Mouse (Mus musculus) limb, embryonic 11.5 days (tissue): ENCODE measurements around the gene Fbxl18. TPM values are rescaled to one million over a fixed set of nuclear protein-coding genes. Genes with fewer than 3 reads are reported as not detected.

Experiments used
- ATAC-seq: fragments of 200-750 bp; cut with Nextera tagmentation; 2 replicates; pipeline ENCODE4 v1.8.0; 2017; ENCODE audit warnings: low read depth; ENCODE audit not compliant: insufficient number of reproducible peaks, low FRiP score, low TSS enrichment
- DNase-seq: peaks from one replicate; pipeline ENCODE4 v3.0.0-alpha.2; 2015; ENCODE audit warnings: low spot score
- H3K27ac ChIP-seq: fragments of 300-500 bp; sonication (generic); replicated peaks from 2 replicates; pipeline ENCODE4 v1.5.1; 2014; ENCODE audit warnings: low read depth, mild to moderate bottlenecking, low read length
- H3K27me3 ChIP-seq: fragments of 300-500 bp; sonication (generic); 2 replicates; pipeline ENCODE4 v1.6.1; 2014; ENCODE audit warnings: mild to moderate bottlenecking, low read length, mixed read lengths; ENCODE audit not compliant: control insufficient read depth, insufficient read depth
- H3K36me3 ChIP-seq: fragments of 300-500 bp; sonication (generic); 2 replicates; pipeline ENCODE4 v1.6.1; 2014; ENCODE audit warnings: mild to moderate bottlenecking, low read length, moderate library complexity, mixed read lengths; ENCODE audit not compliant: control insufficient read depth, insufficient read depth
- H3K4me1 ChIP-seq: fragments of 300-500 bp; sonication (generic); 2 replicates; pipeline ENCODE4 v1.6.1; 2014; ENCODE audit warnings: low read length, mixed read lengths; ENCODE audit not compliant: control insufficient read depth, insufficient read depth
- H3K4me2 ChIP-seq: fragments of 300-500 bp; sonication (generic); 2 replicates; pipeline ENCODE4 v1.6.1; 2014; ENCODE audit warnings: low read depth, mild to moderate bottlenecking, moderate library complexity; ENCODE audit not compliant: severe bottlenecking
- H3K4me3 ChIP-seq: fragments of 300-500 bp; sonication (generic); 2 replicates; pipeline ENCODE4 v1.5.1; 2014; ENCODE audit warnings: low read depth, low read length
- H3K9ac ChIP-seq: fragments of 300-500 bp; sonication (generic); 2 replicates; pipeline ENCODE4 v1.6.1; 2014; ENCODE audit warnings: mild to moderate bottlenecking, low read length
- H3K9me3 ChIP-seq: fragments of 300-500 bp; sonication (generic); 2 replicates; pipeline ENCODE4 v1.6.1; 2016; ENCODE audit warnings: low read length; ENCODE audit not compliant: control insufficient read depth
- WGBS: fragments of 180-500 bp; shearing (Covaris S2); extraction: QIAGEN DNeasy Blood & Tissue Kit; methylation state at CpG from one replicate; pipeline ENCODE4 v1.1.7; 2014; 5-methylcytosine and 5-hydroxymethylcytosine counted together
- polyA plus RNA-seq: library from polyadenylated mRNA; unstranded; fragments of >200 nt; fragmentation: Nextera tagmentation; extraction: Ambion mirVana; gene quantifications from 2 replicates; pipeline ENCODE4 v1.2.1, GENCODE M21; 2014

Gene Fbxl18
- polyA plus RNA-seq, 1 experiment from 2014 or later = 11.1 TPM

DNA sequence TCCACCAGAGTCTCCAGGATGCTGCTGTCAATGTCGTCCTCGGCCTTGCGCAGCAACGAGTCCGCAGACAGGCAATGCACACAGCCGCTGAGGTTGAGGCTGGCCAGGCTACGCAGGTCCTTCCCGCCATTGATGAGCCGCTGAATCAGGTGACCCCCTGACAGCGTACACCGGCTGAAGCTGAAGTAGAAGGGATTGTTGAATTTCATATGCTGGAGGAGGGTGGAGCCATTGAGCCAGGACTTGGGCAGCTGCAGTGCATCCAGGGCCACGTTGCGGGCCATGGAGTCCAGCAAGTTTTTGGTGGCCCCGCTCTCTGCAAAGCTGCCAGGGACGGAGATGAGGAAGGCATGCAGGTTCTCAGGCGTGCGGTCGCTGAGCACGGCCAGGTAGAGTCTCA, 9.0 kb downstream of the Fbxl18 start:
- Histone ChIP-seq H3K27me3 (no peaks in the 10 kb centered on the region), H3K4me2 (no peak overlapping the region), H3K4me3 (no peak overlapping the region), H3K36me3 (peaks cover 23% of the 10 kb centered on the region), H3K9ac (no peak overlapping the region), H3K4me1 (0 out of 2 replicates have a peak, but pooled peaks cover 4% of the 10 kb centered on the region), H3K27ac (no peak overlapping the region), H3K9me3 (no peaks in the 10 kb centered on the region)
- 95% methylated on average over 19 of the region's 19 CpGs for WGBS
- no peak for ATAC-seq
- DNase-seq = no peak

DNA sequence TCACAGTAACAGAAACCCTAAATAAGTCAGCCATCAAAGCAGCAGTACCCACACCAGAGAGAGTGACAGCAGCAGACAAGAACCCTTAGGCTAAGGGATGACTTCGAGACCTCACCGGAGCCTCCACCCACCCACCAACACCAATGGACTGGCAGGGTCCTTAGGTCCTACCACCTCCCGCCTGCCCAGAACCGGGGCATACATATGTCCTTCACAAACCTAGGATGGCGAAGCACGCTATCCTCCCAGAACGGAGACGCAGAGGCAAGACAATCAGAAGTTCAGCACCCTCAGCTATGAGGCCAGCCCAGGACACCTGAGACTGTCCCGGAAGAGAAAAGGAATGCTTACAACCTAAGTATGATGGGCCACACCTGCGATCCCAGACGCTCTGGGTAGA, 12.8 kb downstream of the Fbxl18 start:
- ATAC-seq = no peak

DNA sequence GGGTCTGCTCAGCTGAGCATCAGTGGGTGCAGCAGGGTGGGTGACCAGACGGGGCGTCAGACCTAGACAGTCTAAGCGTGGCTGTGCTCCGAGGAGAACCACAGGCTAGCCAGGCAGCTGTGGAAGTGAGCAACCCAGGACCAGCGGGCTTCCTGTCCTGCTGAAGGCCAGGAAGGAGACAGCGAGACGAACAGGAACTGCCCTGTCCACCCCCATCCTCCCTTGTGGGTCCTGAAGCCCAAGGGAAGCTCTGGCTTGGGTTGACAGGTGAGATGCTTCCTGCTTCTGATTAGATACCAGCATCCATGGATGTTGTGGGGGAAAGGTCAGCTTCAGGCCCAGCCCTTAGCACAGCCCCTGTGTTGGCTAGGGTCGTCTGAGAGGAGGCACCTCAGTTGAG, 13.3 kb downstream of the Fbxl18 start:
- H3K9ac ChIP-seq = no peak overlapping the region

More for the DNA sequence above, 12.8 kb downstream of the Fbxl18 start:
- Histone ChIP-seq H3K9ac (no peak overlapping the region), H3K27me3 (no peaks in the 10 kb centered on the region), H3K27ac (no peak overlapping the region), H3K36me3 (peaks cover 23% of the 10 kb centered on the region), H3K4me3 (no peak overlapping the region), H3K9me3 (no peaks in the 10 kb centered on the region), H3K4me2 (no peak overlapping the region), H3K4me1 (0 out of 2 replicates have a peak, but pooled peaks cover 7% of the 10 kb centered on the region)
- DNase-seq = no peak
- WGBS = 93% methylated on average over 11 of the region's 11 CpGs

DNA sequence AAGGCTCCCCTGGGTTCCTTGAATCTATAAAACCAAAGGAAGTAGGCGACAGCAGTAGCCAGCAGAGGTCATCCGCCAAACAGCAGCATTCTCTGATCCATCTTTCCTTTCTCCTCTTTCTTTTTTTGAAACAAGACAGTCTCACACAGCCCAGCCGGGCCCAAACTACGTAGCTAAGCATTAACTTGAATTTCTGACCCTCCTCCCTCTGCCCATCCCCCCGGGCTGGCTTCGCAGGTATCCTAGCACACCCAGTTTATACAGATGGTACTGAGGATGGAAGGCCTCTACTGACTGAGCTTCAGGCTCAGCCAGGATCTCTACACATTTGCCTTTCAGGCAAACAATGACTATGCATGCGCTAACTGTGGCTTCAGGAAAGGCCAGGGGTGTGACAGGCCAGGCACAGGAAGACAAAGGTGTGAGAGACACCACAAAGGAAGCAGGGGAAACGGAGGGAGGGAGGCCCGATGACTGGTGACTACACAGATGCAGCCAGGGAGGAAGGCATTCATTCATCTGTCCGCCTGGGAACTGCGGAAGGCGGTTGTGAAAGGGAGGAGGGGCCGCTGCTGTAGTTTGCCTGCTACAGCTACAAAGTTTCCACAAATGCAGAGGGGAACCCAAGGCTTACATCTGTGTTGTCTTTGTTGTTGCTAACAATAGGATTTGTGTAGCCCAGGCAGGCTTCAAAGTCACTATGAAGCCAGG, 14.3 kb downstream of the Fbxl18 start:
- H3K27me3 ChIP-seq = no peaks in the 10 kb centered on the region
- ATAC-seq (no peak), DNase-seq (no peak)
- no peak overlapping the region; the same call in 1 of the 2 replicates for H3K27ac ChIP-seq
- H3K4me3 ChIP-seq = no peak overlapping the region
- no peak overlapping the region for H3K4me2 ChIP-seq
- H3K4me1 ChIP-seq = 0 out of 2 replicates have a peak, but pooled peaks cover 7% of the 10 kb centered on the region
- 47% methylated on average over 13 of the region's 13 CpGs for WGBS
- H3K9ac ChIP-seq = peak overlapping the region; percentile 27; the same call in 1 of the 2 replicates
- no peaks in the 10 kb centered on the region for H3K9me3 ChIP-seq
- peaks cover 15% of the 10 kb centered on the region for H3K36me3 ChIP-seq

More for the DNA sequence above, 13.3 kb downstream of the Fbxl18 start:
- Histone ChIP-seq H3K4me3 (no peak overlapping the region), H3K9me3 (no peaks in the 10 kb centered on the region), H3K4me2 (no peak overlapping the region), H3K27ac (no peak overlapping the region; the same call in 1 of the 2 replicates), H3K36me3 (peaks cover 23% of the 10 kb centered on the region), H3K27me3 (no peaks in the 10 kb centered on the region), H3K4me1 (0 out of 2 replicates have a peak, but pooled peaks cover 7% of the 10 kb centered on the region)
- 84% methylated on average over 8 of the region's 8 CpGs for WGBS
- DNase-seq (no peak), ATAC-seq (no peak)

DNA sequence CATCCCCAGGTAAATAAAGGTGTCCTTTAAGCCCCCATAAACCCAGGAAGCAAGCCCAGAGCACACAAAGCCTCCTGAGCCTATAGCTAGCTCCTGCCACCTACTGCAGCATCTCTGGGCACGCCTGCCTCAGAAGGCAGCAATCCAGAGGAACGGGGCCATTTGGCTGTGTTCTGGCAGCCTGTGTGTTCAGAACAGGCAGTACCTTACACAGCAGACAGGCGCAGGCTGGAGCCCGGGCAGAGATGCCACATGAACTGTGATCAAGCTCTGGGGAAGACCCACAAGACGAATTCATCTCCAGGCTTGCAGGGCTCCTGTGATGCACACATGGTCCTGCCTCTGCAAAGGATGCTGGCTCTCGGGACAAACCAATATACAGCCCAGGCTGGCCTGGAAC, 15.0 kb downstream of the Fbxl18 start:
- 82% methylated on average over 6 of the region's 6 CpGs for WGBS
- Histone ChIP-seq H3K27me3 (no peaks in the 10 kb centered on the region), H3K36me3 (peaks cover 11% of the 10 kb centered on the region; the same call in 1 of the 2 replicates), H3K4me2 (no peak overlapping the region), H3K9ac (no peak overlapping the region), H3K4me1 (0 out of 2 replicates have a peak, but pooled peaks cover 7% of the 10 kb centered on the region), H3K27ac (no peak overlapping the region), H3K9me3 (no peaks in the 10 kb centered on the region), H3K4me3 (no peak overlapping the region)
- no peak for ATAC-seq
- no peak for DNase-seq

DNA sequence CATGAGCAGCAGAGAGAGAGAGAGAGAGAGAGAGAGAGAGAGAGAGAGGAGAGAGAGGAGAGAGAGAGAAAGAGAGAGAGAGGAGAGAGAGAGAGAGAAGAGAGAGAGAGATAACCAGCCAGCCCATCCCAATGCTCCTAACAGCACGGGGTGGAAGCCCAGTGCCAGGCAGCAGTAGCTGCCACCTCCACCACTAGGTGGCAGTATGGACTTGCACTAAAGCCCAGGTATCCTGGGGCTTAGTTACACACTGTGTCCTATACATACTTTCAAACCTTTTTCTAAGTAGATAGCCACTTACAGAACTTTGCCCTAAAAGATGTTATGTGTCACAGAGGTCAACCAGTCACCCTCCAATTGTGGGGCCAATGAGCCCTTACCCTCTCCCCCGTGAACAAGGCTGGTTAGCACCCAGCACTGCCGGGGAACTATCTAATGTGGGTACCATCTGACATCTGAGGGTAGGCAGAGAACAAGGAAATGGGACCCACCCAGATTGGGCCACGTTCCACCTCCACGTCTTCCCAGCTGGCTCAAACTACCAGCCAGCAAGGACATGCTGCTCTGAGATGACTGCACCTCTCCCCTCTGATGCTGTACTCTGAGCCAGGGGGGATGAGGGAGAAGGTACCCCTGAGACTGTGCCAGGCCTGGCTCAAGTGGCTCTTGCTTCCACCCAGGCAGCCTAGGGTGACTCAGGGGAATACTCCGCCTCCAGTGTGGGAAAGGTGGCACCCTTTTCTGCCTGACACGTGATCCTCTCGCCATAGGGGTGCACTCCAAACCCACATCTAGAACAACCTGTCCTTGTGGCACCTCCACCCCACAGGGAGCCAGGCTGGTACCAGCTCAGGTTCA, 15.7 kb downstream of the Fbxl18 start:
- Histone ChIP-seq H3K27me3 (no peaks in the 10 kb centered on the region), H3K9ac (no peak overlapping the region), H3K4me2 (no peak overlapping the region), H3K9me3 (no peaks in the 10 kb centered on the region), H3K27ac (no peak overlapping the region), H3K36me3 (peaks cover 9% of the 10 kb centered on the region; the same call in 1 of the 2 replicates), H3K4me1 (0 out of 2 replicates have a peak, but pooled peaks cover 7% of the 10 kb centered on the region), H3K4me3 (no peak overlapping the region)
- peak; percentile 53; the same call in 1 of the 2 replicates for ATAC-seq
- WGBS = 70% methylated on average over 8 of the region's 8 CpGs
- peak; percentile 87 for DNase-seq

DNA sequence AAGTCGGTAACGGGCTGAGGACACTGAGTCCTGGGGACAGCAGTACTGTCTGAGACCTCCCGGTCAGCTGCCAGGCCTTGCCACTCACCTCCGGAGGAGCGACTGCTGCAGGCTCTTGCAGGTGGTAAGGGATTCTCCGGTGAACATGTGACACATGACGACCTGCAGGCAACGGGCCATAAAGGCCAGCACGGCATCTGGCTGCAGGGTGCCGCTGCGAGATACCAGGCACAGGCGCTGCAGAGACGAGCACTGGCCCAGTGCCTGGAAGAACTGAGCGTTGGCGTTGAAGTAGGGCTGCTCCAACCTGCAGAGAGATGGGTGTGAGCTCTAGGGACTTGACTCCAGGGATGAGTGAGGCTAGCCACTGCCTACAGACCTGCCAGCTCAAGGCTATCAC, 16.7 kb downstream of the Fbxl18 start:
- Histone ChIP-seq H3K27me3 (no peaks in the 10 kb centered on the region), H3K4me1 (0 out of 2 replicates have a peak, but pooled peaks cover 7% of the 10 kb centered on the region), H3K27ac (no peak overlapping the region), H3K36me3 (peaks cover 10% of the 10 kb centered on the region; the same call in 1 of the 2 replicates), H3K4me2 (no peak overlapping the region), H3K4me3 (no peak overlapping the region), H3K9ac (no peak overlapping the region), H3K9me3 (no peaks in the 10 kb centered on the region)
- DNase-seq = no peak
- 81% methylated on average over 15 of the region's 15 CpGs for WGBS
- no peak for ATAC-seq
